Mouse (Mus musculus): ENCODE data around the gene Rgs3. TPM values are rescaled to one million over a fixed set of nuclear protein-coding genes. Genes with fewer than 3 reads are reported as not detected.

Gene Rgs3
- polyA plus RNA-seq, 1 experiment from 2014 or later, result 66.9 TPM

- Histone ChIP-seq H3K4me3 (ENCODE audit: low read depth, low read length) (no peak overlapping the region), H3K9ac (ENCODE audit: low read depth, low read length) (no peak overlapping the region), H3K9me3 (replicated peaks; ENCODE audit: control insufficient read depth, low read length, poor library complexity, severe bottlenecking) (no peaks in the 10 kb centered on the region), H3K27me3 (ENCODE audit: control insufficient read depth, insufficient read depth, low read depth, low read length) (no peaks in the 10 kb centered on the region), H3K36me3 (ENCODE audit: control insufficient read depth, insufficient read depth, low read length) (no peaks in the 10 kb centered on the region), H3K27ac (ENCODE audit: low read length) (no peak overlapping the region), H3K4me2 (ENCODE audit: low read length) (no peak overlapping the region), H3K4me1 (ENCODE audit: control insufficient read depth, insufficient read depth, low read length) (peaks cover 8% of the 10 kb centered on the region)
- no peak for ATAC-seq
- 72% methylated on average over 15 of the region's 15 CpGs for WGBS
Measured at GRCm38 (mm10) chr4:62626228-62627026, 66.8 kb downstream of the Rgs3 start.

GRCm38 (mm10) chr4:62627331-62627730, 67.7 kb downstream of the Rgs3 start:
- Histone ChIP-seq H3K9ac (ENCODE audit: low read depth, low read length) (no peak overlapping the region), H3K4me3 (ENCODE audit: low read depth, low read length) (no peak overlapping the region), H3K4me2 (ENCODE audit: low read length) (no peak overlapping the region), H3K27me3 (ENCODE audit: control insufficient read depth, insufficient read depth, low read depth, low read length) (no peaks in the 10 kb centered on the region), H3K36me3 (ENCODE audit: control insufficient read depth, insufficient read depth, low read length) (no peaks in the 10 kb centered on the region), H3K9me3 (replicated peaks; ENCODE audit: control insufficient read depth, low read length, poor library complexity, severe bottlenecking) (no peaks in the 10 kb centered on the region), H3K27ac (ENCODE audit: low read length) (no peak overlapping the region), H3K4me1 (ENCODE audit: control insufficient read depth, insufficient read depth, low read length) (peaks cover 8% of the 10 kb centered on the region)
- no peak for ATAC-seq
- WGBS, result 85% methylated on average over 4 of the region's 4 CpGs

GRCm38 (mm10) chr4:62628547-62628946, 68.9 kb downstream of the Rgs3 start:
- ATAC-seq, result no peak
- Histone ChIP-seq H3K27ac (ENCODE audit: low read length) (no peak overlapping the region), H3K4me2 (ENCODE audit: low read length) (no peak overlapping the region), H3K9me3 (replicated peaks; ENCODE audit: control insufficient read depth, low read length, poor library complexity, severe bottlenecking) (no peaks in the 10 kb centered on the region), H3K9ac (ENCODE audit: low read depth, low read length) (no peak overlapping the region), H3K4me3 (ENCODE audit: low read depth, low read length) (no peak overlapping the region), H3K27me3 (ENCODE audit: control insufficient read depth, insufficient read depth, low read depth, low read length) (no peaks in the 10 kb centered on the region), H3K4me1 (ENCODE audit: control insufficient read depth, insufficient read depth, low read length) (peaks cover 8% of the 10 kb centered on the region), H3K36me3 (ENCODE audit: control insufficient read depth, insufficient read depth, low read length) (no peaks in the 10 kb centered on the region)
- 72% methylated on average over 7 of the region's 7 CpGs for WGBS

- Histone ChIP-seq H3K27me3 (ENCODE audit: control insufficient read depth, insufficient read depth, low read depth, low read length) (no peaks in the 10 kb centered on the region), H3K4me2 (ENCODE audit: low read length) (no peak overlapping the region), H3K4me3 (ENCODE audit: low read depth, low read length) (no peak overlapping the region), H3K36me3 (ENCODE audit: control insufficient read depth, insufficient read depth, low read length) (no peaks in the 10 kb centered on the region), H3K4me1 (ENCODE audit: control insufficient read depth, insufficient read depth, low read length) (peaks cover 8% of the 10 kb centered on the region; the same call in 1 of the 2 replicates), H3K9me3 (replicated peaks; ENCODE audit: control insufficient read depth, low read length, poor library complexity, severe bottlenecking) (no peaks in the 10 kb centered on the region), H3K27ac (ENCODE audit: low read length) (no peak overlapping the region), H3K9ac (ENCODE audit: low read depth, low read length) (no peak overlapping the region)
- WGBS, result 71% methylated on average over 9 of the region's 9 CpGs
- ATAC-seq, result no peak
Measured at GRCm38 (mm10) chr4:62629461-62629860, 69.8 kb downstream of the Rgs3 start.

- Histone ChIP-seq H3K27ac (ENCODE audit: low read length) (no peak overlapping the region), H3K4me3 (ENCODE audit: low read depth, low read length) (no peak overlapping the region), H3K36me3 (ENCODE audit: control insufficient read depth, insufficient read depth, low read length) (no peaks in the 10 kb centered on the region), H3K9ac (ENCODE audit: low read depth, low read length) (no peak overlapping the region), H3K4me1 (ENCODE audit: control insufficient read depth, insufficient read depth, low read length) (peaks cover 4% of the 10 kb centered on the region; the same call in 1 of the 2 replicates), H3K9me3 (replicated peaks; ENCODE audit: control insufficient read depth, low read length, poor library complexity, severe bottlenecking) (no peaks in the 10 kb centered on the region), H3K27me3 (ENCODE audit: control insufficient read depth, insufficient read depth, low read depth, low read length) (no peaks in the 10 kb centered on the region), H3K4me2 (ENCODE audit: low read length) (no peak overlapping the region)
- no peak for ATAC-seq
- 59% methylated on average over 4 of the region's 4 CpGs for WGBS
Measured at GRCm38 (mm10) chr4:62629905-62630304, 70.3 kb downstream of the Rgs3 start.

GRCm38 (mm10) chr4:62633243-62633642, 73.6 kb downstream of the Rgs3 start:
- no peak overlapping the region for H3K4me3 ChIP-seq (ENCODE audit: low read depth, low read length)
- H3K27ac ChIP-seq (ENCODE audit: low read length), result no peak overlapping the region
- no peaks in the 10 kb centered on the region for H3K36me3 ChIP-seq (ENCODE audit: control insufficient read depth, insufficient read depth, low read length)
- H3K4me1 ChIP-seq (ENCODE audit: control insufficient read depth, insufficient read depth, low read length), result no peaks in the 10 kb centered on the region
- H3K4me2 ChIP-seq (ENCODE audit: low read length), result no peak overlapping the region
- H3K9ac ChIP-seq (ENCODE audit: low read depth, low read length), result no peak overlapping the region
- WGBS, result 95% methylated on average over 4 of the region's 4 CpGs
- no peaks in the 10 kb centered on the region for H3K27me3 ChIP-seq (ENCODE audit: control insufficient read depth, insufficient read depth, low read depth, low read length)
- ATAC-seq, result no peak
- no peaks in the 10 kb centered on the region for H3K9me3 ChIP-seq (replicated peaks; ENCODE audit: control insufficient read depth, low read length, poor library complexity, severe bottlenecking)

- H3K27me3 ChIP-seq (ENCODE audit: control insufficient read depth, insufficient read depth, low read depth, low read length), result no peaks in the 10 kb centered on the region
- H3K4me3 ChIP-seq (ENCODE audit: low read depth, low read length), result no peak overlapping the region
- H3K4me1 ChIP-seq (ENCODE audit: control insufficient read depth, insufficient read depth, low read length), result no peaks in the 10 kb centered on the region
- H3K36me3 ChIP-seq (ENCODE audit: control insufficient read depth, insufficient read depth, low read length), result no peaks in the 10 kb centered on the region
- no peak overlapping the region for H3K27ac ChIP-seq (ENCODE audit: low read length)
- no peak overlapping the region for H3K4me2 ChIP-seq (ENCODE audit: low read length)
- no peak overlapping the region for H3K9ac ChIP-seq (ENCODE audit: low read depth, low read length)
- WGBS, result 60% methylated on average over 11 of the region's 13 CpGs
- no peak for ATAC-seq
- no peaks in the 10 kb centered on the region for H3K9me3 ChIP-seq (replicated peaks; ENCODE audit: control insufficient read depth, low read length, poor library complexity, severe bottlenecking)
Measured at GRCm38 (mm10) chr4:62634054-62634591, 74.5 kb downstream of the Rgs3 start.

- 76% methylated on average over 2 of the region's 2 CpGs for WGBS
Measured at GRCm38 (mm10) chr4:62634840-62635239, 75.2 kb downstream of the Rgs3 start.

GRCm38 (mm10) chr4:62636047-62636446, 76.4 kb downstream of the Rgs3 start:
- Histone ChIP-seq H3K36me3 (ENCODE audit: control insufficient read depth, insufficient read depth, low read length) (no peaks in the 10 kb centered on the region), H3K4me3 (ENCODE audit: low read depth, low read length) (no peak overlapping the region), H3K4me2 (ENCODE audit: low read length) (no peak overlapping the region), H3K27me3 (ENCODE audit: control insufficient read depth, insufficient read depth, low read depth, low read length) (no peaks in the 10 kb centered on the region), H3K9me3 (replicated peaks; ENCODE audit: control insufficient read depth, low read length, poor library complexity, severe bottlenecking) (no peaks in the 10 kb centered on the region), H3K4me1 (ENCODE audit: control insufficient read depth, insufficient read depth, low read length) (no peaks in the 10 kb centered on the region), H3K27ac (ENCODE audit: low read length) (no peak overlapping the region), H3K9ac (ENCODE audit: low read depth, low read length) (no peak overlapping the region)
- ATAC-seq, result no peak
- 88% methylated on average over 6 of the region's 6 CpGs for WGBS

More at GRCm38 (mm10) chr4:62634840-62635239, 75.2 kb downstream of the Rgs3 start:
- no peaks in the 10 kb centered on the region for H3K4me1 ChIP-seq (ENCODE audit: control insufficient read depth, insufficient read depth, low read length)
- no peaks in the 10 kb centered on the region for H3K27me3 ChIP-seq (ENCODE audit: control insufficient read depth, insufficient read depth, low read depth, low read length)
- H3K4me3 ChIP-seq (ENCODE audit: low read depth, low read length), result no peak overlapping the region
- no peaks in the 10 kb centered on the region for H3K36me3 ChIP-seq (ENCODE audit: control insufficient read depth, insufficient read depth, low read length)
- no peak overlapping the region for H3K9ac ChIP-seq (ENCODE audit: low read depth, low read length)
- H3K9me3 ChIP-seq (replicated peaks; ENCODE audit: control insufficient read depth, low read length, poor library complexity, severe bottlenecking), result no peaks in the 10 kb centered on the region
- ATAC-seq, result no peak
- H3K27ac ChIP-seq (ENCODE audit: low read length), result no peak overlapping the region
- H3K4me2 ChIP-seq (ENCODE audit: low read length), result no peak overlapping the region
